Mouse (Mus musculus): ENCODE measurements around the gene Cdh12.
"Not testable (repeated sequence)": the region's sequence is repeated elsewhere in the genome, so short reads cannot be mapped to it uniquely, and the experiment has no call there.

Gene Cdh12

DNA sequence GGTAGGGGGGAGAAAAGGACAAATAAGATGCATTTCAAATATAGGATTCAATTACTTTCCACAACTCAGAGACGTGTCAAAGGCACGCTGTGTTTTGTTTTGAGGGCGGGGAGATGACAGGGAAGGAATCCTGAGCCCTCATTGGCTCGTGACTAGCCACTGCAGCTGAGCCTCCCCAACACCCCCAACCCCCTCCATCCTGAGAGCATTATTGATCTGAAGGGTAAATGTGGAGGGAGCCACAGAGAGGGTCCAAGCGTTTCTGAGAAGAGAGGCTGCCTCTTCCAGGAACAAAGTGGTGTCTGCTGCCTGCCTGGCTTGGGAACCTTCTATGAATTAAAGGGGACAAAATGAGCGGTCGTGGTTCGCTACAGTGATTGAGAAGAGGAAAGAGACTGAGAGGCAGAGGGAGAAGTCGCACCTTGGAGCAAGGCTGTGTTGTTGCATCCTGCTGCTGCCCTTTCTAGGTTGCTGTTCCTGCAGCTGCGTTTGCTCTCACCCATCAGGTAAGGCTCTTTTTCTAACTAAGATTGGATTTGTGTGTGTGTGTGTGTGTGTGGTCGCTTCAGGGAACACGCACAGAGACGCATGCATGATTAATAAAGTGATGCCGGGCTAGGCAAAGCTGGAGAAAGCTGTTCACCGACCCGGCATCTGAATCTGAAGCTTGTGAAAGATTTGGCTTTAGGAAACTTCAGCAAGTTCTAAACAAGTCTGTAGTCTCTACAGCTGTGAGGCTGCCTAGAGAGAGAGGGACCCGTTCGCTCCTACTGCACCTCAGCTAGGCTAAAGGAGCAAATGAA, at the start of gene Cdh12:
Gene Cdh12, plus strand, starts transcription at position 405 of the 803 bp plus-strand sequence.
- no peak for DNase-seq (ENCODE audit: low read depth in 1 of 2, low spot score in 2 of 2)

DNA sequence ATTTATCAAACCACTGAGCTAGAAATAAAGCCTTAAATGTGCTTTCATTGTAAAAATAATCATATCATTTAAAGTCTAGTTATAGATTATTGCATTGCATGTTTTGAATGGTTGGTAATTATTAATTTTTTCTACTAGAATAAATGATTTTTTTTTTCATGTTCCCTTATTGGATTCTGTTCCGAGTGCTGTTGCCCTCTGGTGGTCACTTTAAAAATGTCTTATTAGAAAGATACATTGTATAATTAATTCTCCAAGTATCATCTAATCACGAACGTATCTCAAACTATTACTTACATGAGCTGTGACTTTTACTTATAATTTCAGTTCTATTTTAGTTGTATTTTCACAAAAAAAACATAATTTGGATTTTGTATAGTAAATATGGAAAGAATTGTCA, 45.5 kb upstream of the Cdh12 start:
- no peak for DNase-seq (ENCODE audit: low read depth in 1 of 2, low spot score in 2 of 2)

DNA sequence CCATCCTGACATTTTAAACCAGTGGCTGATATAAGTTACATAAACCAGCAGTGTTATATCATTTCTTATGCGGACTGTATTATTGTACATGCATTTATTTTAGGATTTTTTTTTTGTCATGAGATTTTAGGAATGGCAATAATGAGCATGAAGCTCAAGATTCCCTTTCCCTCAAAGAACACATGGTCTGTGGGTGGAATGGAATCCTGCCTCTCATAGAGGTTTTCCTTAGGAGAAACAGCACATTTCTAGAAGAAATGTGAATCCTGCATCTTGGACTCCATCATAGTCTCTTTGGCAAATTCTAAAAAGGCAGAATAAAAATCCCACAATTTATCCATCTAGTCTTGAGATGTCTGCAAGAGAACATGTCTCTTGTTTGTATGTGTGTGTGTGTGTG, 35.7 kb upstream of the Cdh12 start:
- no peak for DNase-seq (ENCODE audit: low read depth in 1 of 2, low spot score in 2 of 2)

DNA sequence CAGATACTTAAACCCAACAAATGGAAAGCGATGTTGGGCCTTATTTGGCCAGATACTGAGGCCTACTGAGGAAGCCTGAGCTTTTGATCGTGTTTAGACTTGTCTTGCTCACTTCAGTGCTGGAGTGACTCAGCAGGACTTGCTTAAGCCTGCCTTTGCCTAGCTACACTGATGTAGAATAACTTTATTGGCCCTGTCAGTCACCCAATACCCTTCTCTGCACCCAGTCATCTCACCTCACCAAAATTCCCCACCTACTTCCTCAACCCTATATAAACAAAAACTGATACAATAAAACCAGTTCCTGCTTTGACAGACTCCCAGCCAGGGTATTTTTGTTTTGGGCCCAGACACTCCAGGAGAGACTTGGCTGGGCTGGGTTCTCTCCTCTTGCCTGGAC, 12.7 kb upstream of the Cdh12 start:
- DNase-seq (ENCODE audit: low read depth in 1 of 2, low spot score in 2 of 2) = no peak

DNA sequence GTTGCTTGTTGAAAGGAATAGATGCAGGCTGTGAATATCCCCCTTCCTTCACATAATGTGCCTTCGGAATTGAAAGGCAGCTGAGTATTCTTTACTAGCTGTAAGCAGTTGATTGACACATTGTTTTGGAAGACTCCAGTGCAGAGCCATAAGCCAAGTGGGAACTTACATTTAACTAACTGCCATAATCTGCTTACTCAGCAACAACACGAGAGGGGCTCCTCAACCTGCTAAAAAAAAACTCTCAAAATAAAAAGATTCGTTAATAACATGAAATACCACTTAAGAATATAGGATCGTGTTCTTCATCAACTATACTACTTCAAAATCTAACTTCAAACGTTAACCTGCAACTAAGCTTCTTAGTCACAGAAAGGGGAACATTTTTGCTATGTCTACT, 1.5 kb downstream of the Cdh12 start:
- no peak for DNase-seq (ENCODE audit: low read depth in 1 of 2, low spot score in 2 of 2)

DNA sequence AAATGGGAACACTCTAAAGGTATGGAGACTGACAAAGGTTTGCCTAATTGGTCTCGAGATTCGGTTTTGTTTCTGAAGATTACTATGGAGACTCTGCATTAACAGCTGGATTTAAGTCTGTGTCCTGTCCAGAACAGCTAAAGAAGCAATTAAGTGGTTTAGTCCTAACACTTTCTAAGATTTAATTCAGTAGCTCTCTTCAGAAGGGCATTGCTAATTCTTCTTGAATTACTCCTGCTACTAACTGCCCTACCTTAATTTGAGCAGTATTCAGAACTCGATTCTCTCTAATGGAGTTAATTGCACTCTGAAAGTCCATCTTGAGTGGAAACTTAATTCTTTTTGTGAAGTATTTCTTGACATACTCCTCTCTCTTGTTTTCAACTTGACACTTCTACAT, 9.4 kb downstream of the Cdh12 start:
- DNase-seq (ENCODE audit: low read depth in 1 of 2, low spot score in 2 of 2) = no peak

DNA sequence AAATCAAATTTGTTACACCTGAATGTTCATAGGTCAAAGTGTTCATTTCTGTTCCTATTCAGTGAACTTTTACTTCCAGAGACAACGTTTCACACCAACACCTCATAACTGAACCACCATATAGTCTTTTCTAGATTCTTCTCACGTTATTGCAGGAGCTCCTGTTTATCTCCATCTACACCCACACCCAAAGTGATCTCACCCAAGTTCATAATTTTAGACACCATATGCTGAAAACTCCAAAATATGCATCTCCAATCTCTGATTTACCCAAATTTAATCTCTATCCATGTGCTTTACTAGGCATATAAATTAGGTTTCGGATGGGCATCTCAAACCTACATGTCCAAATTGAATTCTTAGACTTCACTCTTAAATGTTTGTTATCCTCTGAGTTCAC, 13.4 kb downstream of the Cdh12 start:
- DNase-seq (ENCODE audit: low read depth in 1 of 2, low spot score in 2 of 2) = no peak

DNA sequence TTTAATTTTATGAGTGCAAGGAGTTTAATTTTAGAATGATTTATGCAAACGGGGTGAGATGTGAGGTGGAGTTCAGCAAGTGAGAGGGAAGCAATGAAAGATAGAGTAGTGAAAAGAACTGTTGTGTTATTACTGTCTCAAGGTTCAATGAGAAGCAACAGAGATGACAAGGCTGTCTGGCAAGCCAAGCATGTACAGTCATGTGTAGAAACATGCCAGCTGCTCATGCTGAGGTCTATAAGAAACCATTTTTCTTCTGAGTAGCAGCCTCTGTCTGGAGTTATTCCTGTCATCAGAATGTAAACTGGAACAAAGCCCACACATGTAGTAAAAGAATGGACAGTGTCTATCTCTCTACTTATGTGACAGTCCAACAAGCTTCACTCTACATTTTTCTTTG, 14.5 kb downstream of the Cdh12 start:
- no peak for DNase-seq (ENCODE audit: low read depth in 1 of 2, low spot score in 2 of 2)

DNA sequence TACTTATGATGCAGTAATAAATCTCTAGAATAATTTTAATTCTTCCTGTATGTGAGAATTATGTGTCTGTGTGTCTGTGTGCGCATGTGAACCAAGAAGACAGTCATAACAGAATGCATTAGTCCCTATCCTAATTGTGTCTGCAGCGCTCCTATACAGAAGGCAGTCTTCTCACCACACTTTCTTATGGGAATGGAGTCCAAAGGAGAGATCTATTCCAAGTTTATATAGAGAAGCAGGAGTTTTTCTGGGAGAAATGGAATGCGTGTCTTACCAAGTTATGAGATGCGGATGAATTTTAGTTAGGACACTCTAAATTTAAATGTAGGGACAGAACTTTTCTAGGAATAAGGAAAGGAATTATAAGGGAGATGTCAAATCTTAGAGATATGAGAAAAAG, 101.9 kb downstream of the Cdh12 start:
- no peak for DNase-seq (ENCODE audit: low read depth in 1 of 2, low spot score in 2 of 2)

DNA sequence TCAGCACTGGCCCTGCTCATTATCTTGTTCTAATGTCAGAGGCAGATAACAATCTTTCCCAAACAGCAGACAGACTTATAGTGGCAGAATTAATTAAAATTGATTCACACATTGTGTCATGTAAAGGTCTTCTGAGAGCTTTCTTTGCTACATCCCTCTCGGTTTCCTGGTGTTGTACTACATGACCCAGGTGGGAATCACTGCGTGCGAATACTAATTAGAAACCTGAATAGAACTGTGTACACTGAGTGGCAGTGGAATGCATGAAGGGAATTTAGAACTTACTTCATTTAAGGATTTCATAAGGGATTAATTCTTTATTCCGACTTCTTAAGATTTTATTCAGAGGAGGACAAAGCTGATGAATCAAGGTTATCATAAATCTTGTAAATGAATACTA, 121.9 kb downstream of the Cdh12 start:
- no peak for DNase-seq (ENCODE audit: low read depth in 1 of 2, low spot score in 2 of 2)

DNA sequence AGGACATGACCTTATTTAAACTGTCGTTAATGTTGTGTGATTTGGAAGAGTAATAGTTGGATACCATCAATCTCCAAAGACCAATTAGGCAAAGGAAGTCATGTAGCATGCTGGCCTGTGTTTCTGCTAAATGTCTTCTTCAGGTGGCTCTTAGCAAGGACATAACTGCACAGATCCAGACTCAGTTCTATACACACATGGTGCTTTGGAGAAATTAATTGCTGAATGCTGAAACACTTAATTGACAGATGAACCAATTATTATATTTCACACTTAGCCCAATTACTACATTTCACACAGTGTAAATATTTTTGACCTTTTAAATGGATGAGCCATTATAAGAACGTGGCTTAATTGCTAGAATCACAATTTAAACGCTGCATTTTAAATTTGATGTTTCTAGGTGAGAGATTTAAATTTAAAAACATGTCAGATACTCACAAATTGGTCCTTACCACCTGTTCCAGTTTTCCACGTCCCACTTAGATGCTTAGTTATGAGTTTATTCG, 133.6 kb downstream of the Cdh12 start:
- DNase-seq (ENCODE audit: low read depth in 1 of 2, low spot score in 2 of 2) = no peak

DNA sequence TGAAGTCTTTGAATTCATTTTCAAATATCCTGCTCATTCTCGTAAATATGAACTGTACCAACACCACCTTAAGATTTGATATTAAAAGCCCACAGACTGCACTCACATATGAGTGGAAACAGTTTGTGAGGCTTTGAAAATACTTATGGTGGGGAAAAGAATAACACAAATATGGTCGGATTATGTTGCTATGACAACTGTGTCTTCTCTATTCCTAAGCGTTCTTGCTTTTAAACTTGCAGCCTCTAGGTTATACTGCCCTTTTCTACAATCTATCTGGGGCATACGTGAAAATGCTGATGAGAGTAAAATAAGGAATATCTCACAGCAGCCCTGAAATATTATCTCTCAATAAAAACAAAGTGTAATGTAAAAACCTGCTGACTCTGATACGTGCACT, 142.5 kb downstream of the Cdh12 start:
- no peak for DNase-seq (ENCODE audit: low read depth in 1 of 2, low spot score in 2 of 2)

DNA sequence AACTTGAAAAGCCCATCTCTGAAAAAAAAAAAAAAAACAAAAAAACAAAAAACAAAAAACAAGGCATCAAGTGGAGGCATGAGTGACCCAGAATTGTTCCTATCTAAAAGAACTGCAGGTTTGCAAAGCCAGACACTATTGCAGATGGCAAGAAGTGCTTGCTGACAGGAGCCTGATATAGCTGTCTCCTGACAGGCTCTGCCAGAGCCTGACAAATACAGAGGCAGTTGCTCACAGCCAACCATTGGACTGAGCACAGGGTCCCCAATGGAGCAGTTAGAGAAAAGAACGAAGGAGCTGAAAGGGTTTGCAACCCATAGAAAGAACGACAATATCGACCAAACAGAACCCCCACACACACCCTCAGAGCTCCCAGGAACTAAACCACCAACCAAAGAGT, 156.7 kb downstream of the Cdh12 start:
- not testable (repeated sequence) for DNase-seq (ENCODE audit: low read depth in 1 of 2, low spot score in 2 of 2)

DNA sequence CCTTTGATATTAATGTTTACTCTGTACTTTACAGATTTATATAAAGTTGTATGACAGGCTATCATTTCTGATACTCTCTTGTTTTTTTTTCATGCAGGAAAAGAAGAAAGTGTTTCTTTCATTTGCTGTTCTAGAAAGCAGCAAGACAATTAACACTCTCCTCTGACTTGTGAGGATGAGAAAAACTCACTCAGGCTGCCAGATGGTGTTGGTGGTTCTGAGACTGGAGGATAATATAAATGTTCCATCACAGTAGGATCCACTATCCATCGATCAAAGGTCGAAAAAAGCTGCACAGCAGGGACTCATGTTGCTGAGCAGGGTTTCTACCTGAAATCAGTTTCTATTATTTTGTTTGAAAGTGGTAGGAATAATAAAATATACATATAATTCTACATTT, 185.5 kb downstream of the Cdh12 start:
- no peak for DNase-seq (ENCODE audit: low read depth in 1 of 2, low spot score in 2 of 2)

DNA sequence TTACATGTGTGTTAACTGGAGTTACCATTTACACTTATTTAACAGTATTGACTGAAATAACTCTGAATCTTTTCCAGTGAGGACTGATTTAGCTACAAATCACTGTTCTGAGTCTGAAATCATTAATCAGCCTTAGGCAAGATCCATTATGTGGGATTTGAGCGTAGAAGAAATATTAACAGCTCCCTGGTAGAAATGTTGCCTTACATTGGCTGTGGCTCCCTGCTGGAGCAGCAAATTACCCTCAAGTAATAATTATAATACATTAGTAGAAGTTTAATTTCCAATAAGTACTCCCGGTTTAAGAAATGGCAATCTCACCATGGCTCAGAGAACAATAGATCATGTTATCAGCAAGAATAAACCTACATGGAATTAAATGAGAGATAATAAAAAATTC, 190.1 kb downstream of the Cdh12 start:
- no peak for DNase-seq (ENCODE audit: low read depth in 1 of 2, low spot score in 2 of 2)

DNA sequence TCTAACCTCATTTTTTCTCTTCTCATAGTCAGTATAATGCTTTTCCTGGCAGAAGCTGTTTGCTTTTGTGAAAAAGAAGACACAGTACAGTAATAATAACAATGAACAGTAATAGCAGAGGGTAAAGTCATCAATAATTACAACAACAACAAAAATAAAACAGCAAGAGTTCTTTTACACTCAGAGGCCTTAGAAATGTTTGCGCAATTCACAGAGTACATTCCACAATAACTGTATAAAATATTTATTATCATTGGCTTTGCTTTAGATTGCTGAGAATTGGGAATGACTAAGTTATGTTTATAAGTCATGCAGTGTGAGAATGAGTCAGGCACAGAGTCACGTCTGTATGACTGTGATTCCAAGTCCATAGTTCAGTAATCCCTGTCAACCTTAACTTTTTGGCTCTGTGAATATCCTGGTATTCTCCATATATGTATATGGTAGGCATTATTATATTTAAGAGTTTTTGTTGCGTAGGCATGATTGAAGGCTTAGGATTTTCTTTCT, 193.9 kb downstream of the Cdh12 start:
- no peak for DNase-seq (ENCODE audit: low read depth in 1 of 2, low spot score in 2 of 2)

DNA sequence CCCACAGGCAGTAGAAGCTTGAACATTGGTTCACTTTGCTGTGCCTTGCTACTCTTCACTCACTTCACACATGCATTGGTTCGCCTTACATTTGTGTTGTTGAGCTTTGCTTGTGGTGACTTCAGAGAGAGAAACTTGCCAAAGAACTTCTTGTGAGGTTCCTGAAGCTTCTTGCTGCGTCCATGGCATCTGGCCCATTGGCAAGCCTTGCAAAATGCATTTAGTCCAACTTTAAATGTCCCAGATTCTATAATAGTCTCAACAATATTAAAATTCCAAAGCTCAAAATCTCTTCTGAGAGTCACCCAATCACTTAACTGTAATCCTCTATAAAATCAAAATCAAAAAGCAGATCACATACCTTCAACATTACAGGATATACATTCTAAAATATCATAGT, 211.2 kb downstream of the Cdh12 start:
- no peak for DNase-seq (ENCODE audit: low read depth in 1 of 2, low spot score in 2 of 2)

DNA sequence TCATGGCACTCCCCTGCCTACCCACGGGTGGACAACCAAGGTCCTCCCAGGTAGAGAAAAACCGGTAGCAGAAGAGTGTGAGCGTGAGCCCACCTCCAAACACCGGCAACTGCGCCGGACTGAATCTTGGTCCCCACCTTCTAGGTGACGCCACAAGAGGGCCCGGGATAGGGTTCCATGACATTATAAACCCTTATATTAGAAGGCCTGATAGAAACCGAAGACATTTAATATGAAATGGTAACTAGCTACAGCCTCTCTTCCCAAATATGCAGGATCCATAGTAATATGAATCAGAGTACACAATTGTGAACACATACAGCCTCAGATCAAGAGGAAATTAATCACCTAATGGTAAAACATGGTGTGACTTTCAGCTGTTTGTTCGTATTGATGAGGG, 217.6 kb downstream of the Cdh12 start, which contains the start of gene Acot10:
Gene Acot10, minus strand, starts transcription at position 101 of the 400 bp plus-strand sequence.
- DNase-seq (ENCODE audit: low read depth in 1 of 2, low spot score in 2 of 2) = no peak

DNA sequence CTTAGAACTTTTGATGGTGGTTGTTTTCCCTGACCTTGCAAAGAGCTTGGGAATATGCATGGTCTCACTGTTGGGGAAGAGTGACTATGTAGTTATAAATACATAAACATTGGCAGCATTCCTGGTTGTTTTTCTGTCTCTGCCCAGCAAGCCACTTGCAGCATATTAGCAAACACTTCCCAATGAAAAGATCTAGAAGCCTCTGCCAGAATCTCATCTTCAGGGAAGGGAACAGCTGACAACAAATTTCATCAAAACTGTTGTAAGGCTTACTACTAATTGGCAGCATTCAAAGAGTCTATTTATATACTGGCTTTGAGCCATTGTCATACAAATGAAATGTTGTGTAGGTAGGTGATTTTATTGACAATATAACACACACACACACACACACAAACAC, 218.3 kb downstream of the Cdh12 start:
- no peak for DNase-seq (ENCODE audit: low read depth in 1 of 2, low spot score in 2 of 2)

DNA sequence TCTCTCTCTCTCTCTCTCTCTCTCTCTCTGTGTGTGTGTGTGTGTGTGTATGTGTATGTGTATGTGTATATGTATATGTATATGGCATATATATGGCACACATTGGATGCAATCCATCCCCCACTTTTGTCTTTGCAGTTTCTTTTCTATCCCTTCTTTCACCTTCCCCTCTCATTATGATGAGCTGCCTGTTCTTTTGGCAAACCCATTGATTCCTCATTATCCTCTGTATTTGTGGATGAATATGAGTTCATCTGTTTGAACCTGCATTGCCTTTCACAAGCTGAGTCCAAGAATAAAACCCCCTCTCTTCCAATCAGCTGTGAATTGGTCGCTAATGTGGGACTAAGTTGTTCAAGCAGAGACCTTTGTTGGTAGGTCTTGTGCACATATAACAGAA, 218.9 kb downstream of the Cdh12 start:
- no peak for DNase-seq (ENCODE audit: low read depth in 1 of 2, low spot score in 2 of 2)

DNA sequence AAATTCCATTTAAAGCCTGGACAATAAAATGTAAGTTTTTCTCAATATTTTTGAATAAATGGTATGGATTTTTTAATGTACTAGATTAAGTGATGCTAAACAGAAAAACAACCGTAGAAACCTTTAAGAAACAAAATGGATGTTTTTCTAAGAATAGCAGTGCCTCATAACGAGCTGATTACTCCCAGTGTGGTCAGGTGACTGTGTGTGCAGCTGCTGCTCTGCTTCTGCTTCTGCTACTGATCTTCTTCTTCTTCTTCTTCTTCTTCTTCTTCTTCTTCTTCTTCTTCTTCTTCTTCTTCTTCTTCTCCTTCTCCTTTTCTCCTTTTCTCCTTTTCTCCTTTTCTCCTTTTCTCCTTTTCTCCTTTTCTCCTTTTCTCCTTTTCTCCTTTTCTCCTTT, 220.4 kb downstream of the Cdh12 start:
- DNase-seq (ENCODE audit: low read depth in 1 of 2, low spot score in 2 of 2) = not testable (repeated sequence)

DNA sequence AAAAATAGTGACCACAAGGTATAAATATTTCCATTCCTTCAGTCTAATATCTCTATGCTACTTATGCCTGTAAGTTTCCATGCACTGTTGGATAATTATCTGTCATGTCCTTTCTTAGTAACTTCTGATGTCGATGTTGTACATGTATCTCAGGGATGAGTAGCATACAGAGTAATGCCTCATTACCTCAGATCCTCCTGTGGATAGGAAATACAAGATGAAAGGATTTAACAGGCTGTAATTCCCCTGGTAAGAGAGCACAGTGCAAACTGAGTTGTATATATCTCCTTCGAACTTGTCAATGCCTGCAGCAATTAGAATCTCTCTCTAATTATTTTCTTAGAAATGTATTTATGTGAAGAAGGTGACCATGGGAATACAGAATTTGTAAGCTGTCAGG, 233.7 kb downstream of the Cdh12 start:
- DNase-seq (ENCODE audit: low read depth in 1 of 2, low spot score in 2 of 2) = no peak

DNA sequence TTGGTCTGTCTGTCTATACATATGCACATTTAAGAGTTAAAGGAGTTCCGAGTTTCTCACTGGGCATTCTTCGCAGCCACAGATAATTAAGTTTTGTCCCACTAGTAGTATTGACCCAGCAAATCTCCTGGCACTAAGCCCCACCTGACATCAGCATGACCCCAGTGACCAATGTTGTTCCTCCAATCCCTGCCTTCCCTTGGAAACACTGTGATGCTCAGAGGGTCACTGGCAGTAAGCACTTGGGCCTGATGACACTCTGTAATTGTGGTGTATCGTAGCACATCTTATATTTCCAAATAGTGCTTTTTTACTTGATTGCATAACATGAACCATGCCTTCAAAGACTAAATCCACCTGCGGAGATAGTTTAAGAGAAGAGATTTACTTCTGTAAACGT, 235.1 kb downstream of the Cdh12 start:
- DNase-seq (ENCODE audit: low read depth in 1 of 2, low spot score in 2 of 2) = no peak

Data from monocyte, adult 2 months (primary cell).